Mouse (Mus musculus): ENCODE results near the gene Hist1h2ae. TPM values are rescaled to one million over a fixed set of nuclear protein-coding genes. Genes with fewer than 3 reads are reported as not detected.
"Not testable (repeated sequence)": the region's sequence is repeated elsewhere in the genome, so short reads cannot be mapped to it uniquely, and the experiment has no call there.

Hist1h2ae gene
- polyA plus RNA-seq, 1 experiment from 2014 or later = 105 TPM

- no peak overlapping the region for H3K27ac ChIP-seq (ENCODE audit: low read depth, low read length)
- 7% methylated on average over 9 of the region's 9 CpGs for WGBS
- no peak overlapping the region for H3K9ac ChIP-seq (ENCODE audit: low read length)
- no peak overlapping the region for H3K4me2 ChIP-seq (ENCODE audit: low read length)
- no peaks in the 10 kb centered on the region for H3K4me1 ChIP-seq (ENCODE audit: control insufficient read depth, insufficient read depth, low read length)
- ATAC-seq (peak; percentile 61; the same call in 1 of the 2 replicates), DNase-seq (ENCODE audit: low spot score) (peak; percentile 88)
- no peaks in the 10 kb centered on the region for H3K36me3 ChIP-seq (ENCODE audit: control insufficient read depth, insufficient read depth, low read length)
- no peaks in the 10 kb centered on the region for H3K27me3 ChIP-seq (replicated peaks; ENCODE audit: control insufficient read depth, insufficient read depth, low read length)
- H3K9me3 ChIP-seq (replicated peaks; ENCODE audit: control insufficient read depth, low read length) = no peaks in the 10 kb centered on the region
- H3K4me3 ChIP-seq (ENCODE audit: low read depth, low read length) = no peak overlapping the region
Measured at GRCm38 (mm10) chr13:23597957-23598356, 26.9 kb upstream of the Hist1h2ae start.

- no peak overlapping the region for H3K4me2 ChIP-seq (ENCODE audit: low read length)
- WGBS = 84% methylated on average over 7 of the region's 7 CpGs
- no peak for DNase-seq (ENCODE audit: low spot score)
Measured at GRCm38 (mm10) chr13:23595622-23596372, 24.8 kb upstream of the Hist1h2ae start.

GRCm38 (mm10) chr13:23595185-23595584 lies 24.2 kb upstream of the Hist1h2ae start:
- ATAC-seq (no peak), DNase-seq (ENCODE audit: low spot score) (no peak)
- H3K4me1 ChIP-seq (ENCODE audit: control insufficient read depth, insufficient read depth, low read length) = no peaks in the 10 kb centered on the region
- no peak overlapping the region for H3K27ac ChIP-seq (ENCODE audit: low read depth, low read length)
- H3K27me3 ChIP-seq (replicated peaks; ENCODE audit: control insufficient read depth, insufficient read depth, low read length) = no peaks in the 10 kb centered on the region
- no peak overlapping the region for H3K4me3 ChIP-seq (ENCODE audit: low read depth, low read length)
- no peak overlapping the region for H3K9ac ChIP-seq (ENCODE audit: low read length)
- no peaks in the 10 kb centered on the region for H3K36me3 ChIP-seq (ENCODE audit: control insufficient read depth, insufficient read depth, low read length)
- no peaks in the 10 kb centered on the region for H3K9me3 ChIP-seq (replicated peaks; ENCODE audit: control insufficient read depth, low read length)
- WGBS = 77% methylated on average over 2 of the region's 2 CpGs
- no peak overlapping the region for H3K4me2 ChIP-seq (ENCODE audit: low read length)

More at GRCm38 (mm10) chr13:23595622-23596372, 24.8 kb upstream of the Hist1h2ae start:
- Histone ChIP-seq H3K27me3 (replicated peaks; ENCODE audit: control insufficient read depth, insufficient read depth, low read length) (no peaks in the 10 kb centered on the region), H3K9me3 (replicated peaks; ENCODE audit: control insufficient read depth, low read length) (no peaks in the 10 kb centered on the region), H3K27ac (ENCODE audit: low read depth, low read length) (no peak overlapping the region), H3K36me3 (ENCODE audit: control insufficient read depth, insufficient read depth, low read length) (no peaks in the 10 kb centered on the region), H3K9ac (ENCODE audit: low read length) (no peak overlapping the region), H3K4me3 (ENCODE audit: low read depth, low read length) (no peak overlapping the region), H3K4me1 (ENCODE audit: control insufficient read depth, insufficient read depth, low read length) (no peaks in the 10 kb centered on the region)
- ATAC-seq = no peak

DNA sequence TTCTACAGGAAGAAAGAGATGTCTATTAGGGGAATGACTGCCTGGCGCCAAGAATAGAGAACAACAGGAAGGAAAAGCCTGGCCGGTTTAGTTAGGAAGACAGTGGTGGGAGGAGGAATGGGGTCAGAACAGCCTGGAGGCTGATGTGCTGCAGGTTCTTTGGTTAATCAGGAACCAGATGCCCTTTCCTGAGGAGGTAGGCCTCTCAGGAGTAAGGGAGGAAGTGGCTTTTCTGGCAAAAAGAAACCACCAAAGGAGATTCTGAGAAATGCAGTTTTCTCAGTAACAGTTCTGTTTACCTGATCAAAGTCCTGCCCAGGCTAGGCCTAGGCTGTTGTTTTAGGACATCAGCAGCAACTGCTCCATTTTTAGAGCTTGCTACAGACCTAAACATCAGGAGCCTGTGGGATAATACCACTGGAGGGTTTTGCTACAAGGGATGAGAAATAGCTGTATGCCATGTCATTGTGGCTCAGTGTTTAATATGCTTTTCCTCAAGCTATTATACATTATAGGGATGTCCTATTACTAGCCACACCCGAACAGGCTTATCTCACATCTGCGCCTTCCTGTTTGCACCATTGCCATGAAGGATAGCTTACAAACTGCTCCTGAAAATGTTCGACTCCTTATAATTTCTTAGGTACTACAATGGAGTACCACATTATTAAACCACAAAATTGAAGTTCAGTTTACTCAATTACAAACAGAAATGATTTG lies 22.2 kb upstream of the Hist1h2ae start:
- no peak overlapping the region for H3K4me2 ChIP-seq (ENCODE audit: low read length)
- H3K36me3 ChIP-seq (ENCODE audit: control insufficient read depth, insufficient read depth, low read length) = no peaks in the 10 kb centered on the region
- H3K4me1 ChIP-seq (ENCODE audit: control insufficient read depth, insufficient read depth, low read length) = no peaks in the 10 kb centered on the region
- H3K9me3 ChIP-seq (replicated peaks; ENCODE audit: control insufficient read depth, low read length) = no peaks in the 10 kb centered on the region
- WGBS = 87% methylated on average over 5 of the region's 5 CpGs
- DNase-seq (ENCODE audit: low spot score) (no peak), ATAC-seq (no peak)
- H3K9ac ChIP-seq (ENCODE audit: low read length) = no peak overlapping the region
- H3K27me3 ChIP-seq (replicated peaks; ENCODE audit: control insufficient read depth, insufficient read depth, low read length) = no peaks in the 10 kb centered on the region
- H3K4me3 ChIP-seq (ENCODE audit: low read depth, low read length) = no peak overlapping the region
- no peak overlapping the region for H3K27ac ChIP-seq (ENCODE audit: low read depth, low read length)

GRCm38 (mm10) chr13:23592614-23593013 lies 21.6 kb upstream of the Hist1h2ae start:
- Histone ChIP-seq H3K9me3 (replicated peaks; ENCODE audit: control insufficient read depth, low read length) (no peaks in the 10 kb centered on the region), H3K9ac (ENCODE audit: low read length) (no peak overlapping the region), H3K4me1 (ENCODE audit: control insufficient read depth, insufficient read depth, low read length) (no peaks in the 10 kb centered on the region), H3K27ac (ENCODE audit: low read depth, low read length) (no peak overlapping the region), H3K4me2 (ENCODE audit: low read length) (no peak overlapping the region), H3K27me3 (replicated peaks; ENCODE audit: control insufficient read depth, insufficient read depth, low read length) (no peaks in the 10 kb centered on the region), H3K4me3 (ENCODE audit: low read depth, low read length) (no peak overlapping the region), H3K36me3 (ENCODE audit: control insufficient read depth, insufficient read depth, low read length) (no peaks in the 10 kb centered on the region)
- DNase-seq (ENCODE audit: low spot score) (no peak), ATAC-seq (no peak)
- WGBS = 91% methylated on average over 7 of the region's 7 CpGs

DNA sequence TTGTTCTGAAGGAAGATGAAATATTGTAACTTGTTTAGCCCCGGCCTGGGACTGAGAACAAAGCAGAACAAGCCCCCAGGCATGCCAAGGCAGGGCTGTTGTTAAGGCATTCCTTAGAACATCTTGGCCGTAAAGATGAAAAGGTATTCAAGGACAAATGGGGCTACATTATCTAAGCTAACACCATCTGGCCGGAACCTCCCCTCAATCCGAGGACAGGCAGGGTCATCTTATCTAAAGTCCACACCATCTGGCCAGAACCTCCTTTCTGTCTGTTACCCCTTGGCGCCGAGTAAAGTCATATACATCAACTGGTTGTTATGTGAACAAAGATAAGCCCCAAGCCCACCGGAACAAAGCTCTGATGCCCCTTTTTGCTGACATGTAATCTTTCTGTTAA lies 20.9 kb upstream of the Hist1h2ae start:
- H3K4me1 ChIP-seq (ENCODE audit: control insufficient read depth, insufficient read depth, low read length); H3K27ac ChIP-seq (ENCODE audit: low read depth, low read length); H3K9me3 ChIP-seq (replicated peaks; ENCODE audit: control insufficient read depth, low read length); ATAC-seq; H3K27me3 ChIP-seq (replicated peaks; ENCODE audit: control insufficient read depth, insufficient read depth, low read length); DNase-seq (ENCODE audit: low spot score); H3K4me3 ChIP-seq (ENCODE audit: low read depth, low read length); H3K36me3 ChIP-seq (ENCODE audit: control insufficient read depth, insufficient read depth, low read length); H3K9ac ChIP-seq (ENCODE audit: low read length); H3K4me2 ChIP-seq (ENCODE audit: low read length): not testable (repeated sequence)
- WGBS = 94% methylated on average over 7 of the region's 7 CpGs

DNA sequence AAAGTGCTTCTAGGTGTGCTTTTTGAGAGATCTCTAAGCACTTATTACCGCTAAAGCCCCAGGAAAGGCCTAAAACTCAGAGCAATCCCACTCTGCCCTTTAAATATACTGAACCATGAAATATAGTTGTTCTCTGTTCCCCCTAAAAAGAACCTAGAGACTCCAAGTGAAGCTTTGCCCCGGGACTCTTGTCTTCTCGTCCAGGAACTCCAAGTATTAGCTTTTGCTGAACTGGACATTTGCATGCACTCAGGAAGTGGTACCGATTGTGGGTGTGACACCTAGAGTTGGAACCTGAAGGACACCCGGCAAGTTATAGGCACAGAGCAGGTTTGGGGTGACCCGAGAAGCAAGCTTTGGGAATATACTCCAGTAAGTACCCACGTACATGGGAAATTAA lies 20.2 kb upstream of the Hist1h2ae start:
- no peak overlapping the region for H3K27ac ChIP-seq (ENCODE audit: low read depth, low read length)
- no peak overlapping the region for H3K4me2 ChIP-seq (ENCODE audit: low read length)
- no peak overlapping the region for H3K9ac ChIP-seq (ENCODE audit: low read length)
- no peaks in the 10 kb centered on the region for H3K9me3 ChIP-seq (replicated peaks; ENCODE audit: control insufficient read depth, low read length)
- H3K36me3 ChIP-seq (ENCODE audit: control insufficient read depth, insufficient read depth, low read length) = no peaks in the 10 kb centered on the region
- 94% methylated on average over 7 of the region's 7 CpGs for WGBS
- ATAC-seq (no peak), DNase-seq (ENCODE audit: low spot score) (no peak)
- H3K4me3 ChIP-seq (ENCODE audit: low read depth, low read length) = no peak overlapping the region
- no peaks in the 10 kb centered on the region for H3K27me3 ChIP-seq (replicated peaks; ENCODE audit: control insufficient read depth, insufficient read depth, low read length)
- peaks cover 5% of the 10 kb centered on the region; the same call in 1 of the 2 replicates for H3K4me1 ChIP-seq (ENCODE audit: control insufficient read depth, insufficient read depth, low read length)

GRCm38 (mm10) chr13:23586940-23587225 lies 15.9 kb upstream of the Hist1h2ae start:
- Histone ChIP-seq H3K9me3 (replicated peaks; ENCODE audit: control insufficient read depth, low read length) (no peaks in the 10 kb centered on the region), H3K9ac (ENCODE audit: low read length) (peak overlapping the region; percentile 48), H3K27ac (ENCODE audit: low read depth, low read length) (peak overlapping the region; percentile 84), H3K4me3 (ENCODE audit: low read depth, low read length) (peak overlapping the region; percentile 42; the same call in 1 of the 2 replicates), H3K27me3 (replicated peaks; ENCODE audit: control insufficient read depth, insufficient read depth, low read length) (no peaks in the 10 kb centered on the region), H3K4me1 (ENCODE audit: control insufficient read depth, insufficient read depth, low read length) (peaks cover 24% of the 10 kb centered on the region), H3K4me2 (ENCODE audit: low read length) (peak overlapping the region; percentile 93), H3K36me3 (ENCODE audit: control insufficient read depth, insufficient read depth, low read length) (no peaks in the 10 kb centered on the region)
- no peak for ATAC-seq
- DNase-seq (ENCODE audit: low spot score) = no peak
- WGBS = 5% methylated on average over 1 of the region's 1 CpGs

All from forebrain, embryonic 14.5 days (tissue).